Mouse (Mus musculus) monocyte, adult 5-6 weeks (primary cell): ENCODE data around the gene Rab30. TPM values are rescaled to one million over a fixed set of nuclear protein-coding genes. Genes with fewer than 3 reads are reported as not detected.
"Not testable (repeated sequence)": the region's sequence is repeated elsewhere in the genome, so short reads cannot be mapped to it uniquely, and the experiment has no call there.

Experiments used
- ATAC-seq: fragments of 153-309, 156-312 bp; replicated peaks from 2 replicates; pipeline ENCODE4 v1.8.0; 2017; ENCODE audit warnings: mild to moderate bottlenecking; ENCODE audit not compliant: low TSS enrichment, insufficient number of reproducible peaks, severe bottlenecking, poor library complexity, low FRiP score
- total RNA-seq: library from RNA; stranded (forward); fragments of 200-1000, 200-491, 200-594 nt; gene quantifications from 3 replicates; pipeline ENCODE4 v1.2.3, GENCODE M21; 2017

Gene Rab30
- total RNA-seq, 1 experiment from 2014 or later = 8.3 TPM

- no peak for ATAC-seq
Measured at GRCm38 (mm10) chr7:92742341-92742741, 938 bp downstream of the Rab30 start.

GRCm38 (mm10) chr7:92742774-92743173, 1.4 kb downstream of the Rab30 start:
- ATAC-seq = no peak

DNA sequence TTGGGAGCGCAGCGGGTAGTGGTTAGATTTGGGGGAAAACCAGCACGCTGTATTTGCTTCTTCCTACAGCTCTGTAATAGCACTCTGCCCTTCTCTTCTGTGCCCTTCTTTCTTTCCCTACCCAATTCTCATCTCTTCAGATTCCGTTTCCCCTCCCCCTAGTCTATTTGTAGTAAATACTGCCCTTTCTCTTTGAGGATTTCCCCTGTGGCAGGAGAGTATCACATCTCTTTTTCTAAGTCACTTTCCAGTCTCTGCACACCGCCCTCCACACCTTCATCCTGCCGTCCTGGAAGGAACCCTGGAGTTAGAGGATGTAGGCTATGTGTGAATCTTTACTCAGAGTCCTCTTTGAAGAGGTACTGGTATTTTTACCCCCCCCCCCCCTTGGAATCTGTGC, 1.9 kb downstream of the Rab30 start:
- no peak for ATAC-seq

DNA sequence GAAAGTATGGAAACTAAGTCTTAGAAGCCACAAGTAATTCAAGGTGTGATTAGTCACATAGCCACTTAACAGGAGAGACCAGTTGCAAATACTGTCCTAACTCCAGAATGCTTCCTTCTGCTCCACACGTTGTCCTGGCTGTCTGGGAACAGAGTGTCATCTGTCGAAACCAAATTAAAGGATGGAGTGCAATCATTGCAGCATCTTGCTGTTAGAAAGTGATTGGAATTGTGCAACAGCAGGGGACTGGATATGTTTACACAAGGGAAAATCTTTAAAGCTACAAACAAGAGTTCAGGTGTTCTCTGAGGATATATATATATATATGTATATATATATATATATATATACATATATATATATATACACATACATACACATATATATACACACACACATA, 9.0 kb downstream of the Rab30 start:
- no peak for ATAC-seq

- ATAC-seq = no peak
Measured at GRCm38 (mm10) chr7:92758067-92758466, 16.7 kb downstream of the Rab30 start.

- ATAC-seq = no peak
Measured at GRCm38 (mm10) chr7:92760651-92761050, 19.2 kb downstream of the Rab30 start.

GRCm38 (mm10) chr7:92761161-92761560, 19.8 kb downstream of the Rab30 start:
- ATAC-seq = no peak

- no peak for ATAC-seq
Measured at GRCm38 (mm10) chr7:92765426-92765825, 24.0 kb downstream of the Rab30 start.

- ATAC-seq = no peak
Measured at GRCm38 (mm10) chr7:92766096-92767090, 25.0 kb downstream of the Rab30 start.

- not testable (repeated sequence) for ATAC-seq
Measured at GRCm38 (mm10) chr7:92768116-92768515, 26.7 kb downstream of the Rab30 start.

DNA sequence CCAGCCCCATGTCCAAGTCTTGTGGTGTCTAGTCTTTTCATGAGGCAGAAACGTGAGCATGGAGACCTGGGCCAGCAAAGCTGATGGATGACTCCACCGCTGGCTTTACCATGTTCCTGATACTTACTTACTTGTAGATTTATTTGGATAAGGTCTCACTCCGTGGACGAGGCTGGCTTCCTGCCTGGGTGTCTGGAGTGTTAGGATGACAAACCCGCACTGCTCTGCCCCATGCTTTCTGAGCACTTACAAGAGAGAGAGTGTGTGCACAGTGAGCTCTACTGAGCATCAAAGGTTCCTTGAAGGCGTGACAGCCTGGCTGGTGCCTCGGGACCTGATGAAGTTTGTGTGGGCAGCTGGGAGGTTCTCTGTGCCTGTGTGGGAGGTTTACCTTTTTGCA, 27.5 kb downstream of the Rab30 start:
- ATAC-seq = no peak

GRCm38 (mm10) chr7:92773006-92773405, 31.6 kb downstream of the Rab30 start:
- no peak for ATAC-seq

GRCm38 (mm10) chr7:92773596-92773995, 32.2 kb downstream of the Rab30 start:
- ATAC-seq = no peak

GRCm38 (mm10) chr7:92774741-92775140, 33.3 kb downstream of the Rab30 start:
- no peak for ATAC-seq

GRCm38 (mm10) chr7:92775703-92776102, 34.3 kb downstream of the Rab30 start:
- no peak for ATAC-seq

- no peak for ATAC-seq
Measured at GRCm38 (mm10) chr7:92776647-92777046, 35.2 kb downstream of the Rab30 start.

GRCm38 (mm10) chr7:92777108-92777973, 35.9 kb downstream of the Rab30 start:
- ATAC-seq = no peak

DNA sequence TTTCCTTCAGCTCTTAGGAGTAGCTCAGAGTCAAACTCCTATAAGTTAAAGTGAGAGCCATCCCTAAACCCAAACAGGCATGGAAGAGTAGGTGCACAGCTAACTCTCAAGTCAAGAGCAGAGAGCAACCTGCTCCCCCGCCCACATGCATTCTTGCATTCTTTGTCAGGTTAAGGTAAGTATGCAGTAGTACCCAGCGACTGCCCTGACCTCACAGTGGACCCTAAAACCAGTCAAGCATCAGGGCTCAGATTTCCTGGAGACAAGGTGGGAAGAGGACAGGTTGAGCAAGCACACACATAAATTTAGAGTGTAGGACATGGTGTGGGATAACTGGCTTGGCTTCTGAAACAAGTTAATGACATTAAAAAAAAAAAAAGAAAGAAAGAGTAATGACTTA, 37.7 kb downstream of the Rab30 start:
- ATAC-seq = no peak

- ATAC-seq = no peak
Measured at GRCm38 (mm10) chr7:92781361-92781760, 40.0 kb downstream of the Rab30 start.
